Mouse (Mus musculus) hindbrain, embryonic 15.5 days (tissue): Measurements from ENCODE around the gene Tbx10. TPM values are rescaled to one million over a fixed set of nuclear protein-coding genes. Genes with fewer than 3 reads are reported as not detected.

Experiments used
- ATAC-seq: fragments of 200-750 bp; cut with Nextera tagmentation; 2 replicates; pipeline ENCODE4 v1.8.0; 2017; ENCODE audit warnings: low read depth, moderate number of reproducible peaks, moderate TSS enrichment; ENCODE audit not compliant: low FRiP score
- H3K27ac ChIP-seq: fragments of 300-500 bp; sonication (generic); replicated peaks from 2 replicates; pipeline ENCODE4 v1.5.1; 2015; ENCODE audit warnings: mild to moderate bottlenecking, inconsistent platforms
- H3K27me3 ChIP-seq: fragments of 300-500 bp; sonication (generic); 2 replicates; pipeline ENCODE4 v1.6.1; 2015; ENCODE audit warnings: control low read depth, inconsistent platforms
- H3K36me3 ChIP-seq: fragments of 300-500 bp; sonication (generic); 2 replicates; pipeline ENCODE4 v1.6.1; 2015; ENCODE audit warnings: control low read depth, inconsistent platforms
- H3K4me1 ChIP-seq: fragments of 300-500 bp; sonication (generic); replicated peaks from 2 replicates; pipeline ENCODE4 v1.6.1; 2015; ENCODE audit warnings: control low read depth, inconsistent platforms
- H3K4me2 ChIP-seq: fragments of 300-500 bp; sonication (generic); 2 replicates; pipeline ENCODE4 v1.6.1; 2015; ENCODE audit warnings: moderate library complexity, mild to moderate bottlenecking, inconsistent platforms
- H3K4me3 ChIP-seq: fragments of 300-500 bp; sonication (generic); 2 replicates; pipeline ENCODE4 v1.5.1; 2015; ENCODE audit warnings: mild to moderate bottlenecking, inconsistent platforms
- H3K9ac ChIP-seq: fragments of 300-500 bp; sonication (generic); 2 replicates; pipeline ENCODE4 v1.6.1; 2015; ENCODE audit warnings: inconsistent platforms
- H3K9me3 ChIP-seq: fragments of 300-500 bp; sonication (generic); 2 replicates; pipeline ENCODE4 v1.6.1; 2016; ENCODE audit warnings: control low read depth, inconsistent platforms
- WGBS: fragments of 180-500 bp; shearing (Covaris S2); methylation state at CpG from one replicate; pipeline ENCODE4 v1.1.7; 2015; 5-methylcytosine and 5-hydroxymethylcytosine counted together
- polyA plus RNA-seq: library from polyadenylated mRNA; unstranded; fragments of >200 nt; fragmentation: Nextera tagmentation; extraction: Ambion mirVana; gene quantifications from 2 replicates; pipeline ENCODE4 v1.2.1, GENCODE M21; 2015

Gene Tbx10
- polyA plus RNA-seq, 1 experiment from 2014 or later, result 0.40 TPM

GRCm38 (mm10) chr19:3983527-3984200 lies 8.9 kb upstream of the Tbx10 start:
- Histone ChIP-seq H3K27me3 (no peaks in the 10 kb centered on the region), H3K9ac (no peak overlapping the region), H3K4me2 (no peak overlapping the region), H3K36me3 (no peaks in the 10 kb centered on the region), H3K4me1 (peaks cover 5% of the 10 kb centered on the region; the same call in 1 of the 2 replicates), H3K27ac (no peak overlapping the region), H3K4me3 (no peak overlapping the region), H3K9me3 (no peaks in the 10 kb centered on the region)
- no peak for ATAC-seq
- 27% methylated on average over 9 of the region's 9 CpGs for WGBS

GRCm38 (mm10) chr19:3985261-3985681 lies 7.3 kb upstream of the Tbx10 start:
- Histone ChIP-seq H3K4me2 (no peak overlapping the region), H3K4me1 (peaks cover 5% of the 10 kb centered on the region; the same call in 1 of the 2 replicates), H3K27ac (no peak overlapping the region), H3K9ac (no peak overlapping the region), H3K9me3 (no peaks in the 10 kb centered on the region), H3K36me3 (no peaks in the 10 kb centered on the region), H3K4me3 (no peak overlapping the region), H3K27me3 (no peaks in the 10 kb centered on the region)
- ATAC-seq, result no peak
- WGBS, result 15% methylated on average over 8 of the region's 8 CpGs

GRCm38 (mm10) chr19:3986334-3986733 lies 6.2 kb upstream of the Tbx10 start, which contains the start of gene Acy3:
TSS of gene Acy3 (plus strand) at chr19:3986570.
- no peaks in the 10 kb centered on the region for H3K36me3 ChIP-seq
- no peaks in the 10 kb centered on the region for H3K27me3 ChIP-seq
- H3K4me1 ChIP-seq, result peaks cover 5% of the 10 kb centered on the region; the same call in 1 of the 2 replicates
- ATAC-seq, result peak; percentile 23; the same call in 1 of the 2 replicates
- H3K4me2 ChIP-seq, result no peak within 1 kb of the TSS
- H3K4me3 ChIP-seq, result no peak within 1 kb of the TSS
- WGBS, result 16% methylated on average over 8 of the region's 8 CpGs
- H3K9ac ChIP-seq, result no peak within 1 kb of the TSS
- H3K9me3 ChIP-seq, result no peaks in the 10 kb centered on the region
- H3K27ac ChIP-seq, result no peak within 1 kb of the TSS

DNA sequence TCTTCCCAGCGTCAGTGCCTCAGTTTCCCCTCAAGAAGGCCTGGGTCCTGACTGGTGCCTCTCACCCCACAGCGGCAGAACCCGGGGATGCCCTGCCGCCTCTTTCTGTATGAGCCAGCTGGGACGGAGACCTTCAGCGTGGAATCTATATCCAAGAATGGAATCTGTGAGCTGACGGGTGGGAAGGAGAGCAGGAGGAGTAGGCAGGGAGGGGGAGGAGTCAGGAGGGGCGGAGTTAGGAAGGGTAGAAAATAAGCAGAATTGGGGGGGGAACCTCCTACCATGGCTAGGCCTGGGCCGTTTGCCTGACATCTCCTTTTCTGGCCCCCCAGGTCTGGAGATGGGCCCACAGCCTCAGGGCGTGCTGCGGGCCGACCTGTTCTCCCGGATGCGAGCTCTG lies 4.5 kb upstream of the Tbx10 start:
- H3K9me3 ChIP-seq, result no peaks in the 10 kb centered on the region

DNA sequence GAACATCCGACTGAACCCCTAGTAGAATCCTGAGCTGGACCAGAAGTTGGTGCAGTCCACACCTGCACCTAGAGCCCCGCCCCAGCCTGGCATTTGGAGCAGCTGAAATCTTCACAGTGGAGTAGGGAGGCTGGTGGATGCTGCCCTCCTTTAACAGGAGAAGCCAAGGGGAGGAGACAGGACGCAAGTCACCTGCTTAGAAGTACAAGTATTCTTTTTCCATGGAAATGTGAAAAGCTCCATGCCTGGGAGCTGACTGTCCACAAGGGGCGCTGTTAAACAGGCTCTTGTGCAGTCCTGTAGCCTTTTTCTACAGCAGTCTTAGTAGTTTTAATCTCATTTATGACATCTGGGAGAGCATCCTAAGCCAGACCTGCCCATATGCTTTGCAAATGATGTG lies 3.8 kb upstream of the Tbx10 start:
- Histone ChIP-seq H3K4me2 (no peak overlapping the region), H3K4me1 (peaks cover 5% of the 10 kb centered on the region; the same call in 1 of the 2 replicates), H3K9me3 (no peaks in the 10 kb centered on the region), H3K27ac (no peak overlapping the region), H3K27me3 (no peaks in the 10 kb centered on the region), H3K9ac (no peak overlapping the region), H3K36me3 (no peaks in the 10 kb centered on the region), H3K4me3 (no peak overlapping the region)
- 84% methylated on average over 4 of the region's 4 CpGs for WGBS
- no peak for ATAC-seq

More for the DNA sequence above, 4.5 kb upstream of the Tbx10 start:
- ATAC-seq, result no peak
- Histone ChIP-seq H3K27me3 (no peaks in the 10 kb centered on the region), H3K4me3 (no peak overlapping the region), H3K4me2 (no peak overlapping the region), H3K4me1 (peaks cover 5% of the 10 kb centered on the region; the same call in 1 of the 2 replicates), H3K27ac (no peak overlapping the region), H3K9ac (no peak overlapping the region), H3K36me3 (no peaks in the 10 kb centered on the region)
- WGBS, result 90% methylated on average over 14 of the region's 14 CpGs

- Histone ChIP-seq H3K4me3 (no peak overlapping the region), H3K27me3 (no peaks in the 10 kb centered on the region), H3K36me3 (no peaks in the 10 kb centered on the region), H3K4me2 (no peak overlapping the region), H3K9me3 (no peaks in the 10 kb centered on the region), H3K9ac (no peak overlapping the region), H3K4me1 (no peaks in the 10 kb centered on the region), H3K27ac (no peak overlapping the region)
- WGBS, result 43% methylated on average over 6 of the region's 6 CpGs
- ATAC-seq, result no peak
These were observed 1.7 kb upstream of the Tbx10 start for GRCm38 (mm10) chr19:3990804-3991203.

DNA sequence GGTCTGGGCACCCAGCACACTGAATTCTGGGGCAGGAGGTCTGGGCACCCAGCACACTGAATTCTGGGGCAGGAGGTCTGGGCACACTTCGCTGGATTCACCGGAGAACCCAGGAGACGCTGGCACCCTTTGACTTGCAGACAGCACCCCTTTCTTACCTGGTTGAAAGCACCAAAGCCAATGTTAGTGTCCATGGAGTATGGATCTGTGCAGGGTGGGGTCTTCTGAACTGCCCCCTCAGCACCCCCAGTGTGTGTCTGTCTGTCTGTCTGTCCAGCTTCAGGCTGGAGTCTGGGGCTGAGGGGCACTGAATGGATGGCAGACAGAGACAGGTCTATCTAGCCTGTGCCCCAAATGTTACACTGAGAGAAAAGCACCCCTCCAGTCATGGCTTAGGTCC lies 990 bp upstream of the Tbx10 start:
- 92% methylated on average over 3 of the region's 3 CpGs for WGBS
- ATAC-seq, result no peak
- no peaks in the 10 kb centered on the region for H3K4me1 ChIP-seq
- no peak overlapping the region for H3K4me3 ChIP-seq
- H3K9ac ChIP-seq, result no peak overlapping the region
- H3K36me3 ChIP-seq, result no peaks in the 10 kb centered on the region
- H3K27me3 ChIP-seq, result no peaks in the 10 kb centered on the region
- no peak overlapping the region for H3K4me2 ChIP-seq
- no peaks in the 10 kb centered on the region for H3K9me3 ChIP-seq
- H3K27ac ChIP-seq, result no peak overlapping the region

DNA sequence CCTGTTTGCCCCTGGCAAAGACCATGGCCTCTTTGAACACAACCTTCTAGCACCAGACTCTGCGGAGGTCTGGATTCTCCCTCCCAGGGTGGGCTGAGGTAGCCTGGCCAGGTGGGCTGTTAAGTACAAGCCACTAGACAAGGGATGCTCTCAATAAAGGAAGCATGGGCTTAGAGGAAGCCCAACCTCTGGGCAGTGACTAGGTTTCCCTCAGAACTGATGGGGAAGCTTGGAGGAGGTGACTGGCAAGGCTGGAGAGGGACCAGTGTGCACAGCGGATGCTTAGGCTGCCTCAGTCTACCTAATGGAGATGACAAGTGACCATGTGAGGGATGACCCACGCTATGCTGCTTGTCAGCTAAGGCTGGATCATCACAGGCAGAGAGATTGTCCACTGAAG lies 586 bp upstream of the Tbx10 start:
- Histone ChIP-seq H3K4me3 (no peak overlapping the region), H3K9ac (no peak overlapping the region), H3K9me3 (no peaks in the 10 kb centered on the region), H3K27ac (no peak overlapping the region), H3K4me1 (no peaks in the 10 kb centered on the region), H3K4me2 (no peak overlapping the region), H3K36me3 (no peaks in the 10 kb centered on the region), H3K27me3 (no peaks in the 10 kb centered on the region)
- no peak for ATAC-seq
- WGBS, result 80% methylated on average over 3 of the region's 3 CpGs

DNA sequence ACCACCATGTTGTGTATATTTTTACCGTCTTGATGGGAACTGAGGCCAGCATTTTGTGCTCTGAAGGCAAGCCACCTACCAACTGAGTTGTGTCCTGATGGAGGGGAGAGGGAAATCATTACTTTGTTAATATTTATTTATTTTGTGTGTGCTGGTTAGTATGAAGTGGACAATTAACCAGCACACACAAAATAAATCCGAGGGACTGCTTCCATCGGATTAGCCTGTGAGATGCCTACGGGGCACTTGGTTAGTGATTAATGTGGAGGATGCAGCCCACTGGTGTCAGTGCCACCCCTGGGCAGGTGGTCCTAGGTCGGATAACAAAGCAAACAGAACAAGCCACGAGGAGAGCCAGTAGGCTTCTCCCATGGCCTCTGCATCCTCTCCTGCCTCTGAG lies 2.4 kb downstream of the Tbx10 start:
- Histone ChIP-seq H3K4me2 (no peak overlapping the region), H3K4me3 (no peak overlapping the region), H3K9ac (no peak overlapping the region), H3K9me3 (no peaks in the 10 kb centered on the region), H3K36me3 (no peaks in the 10 kb centered on the region), H3K27ac (no peak overlapping the region), H3K4me1 (peaks cover 11% of the 10 kb centered on the region), H3K27me3 (no peaks in the 10 kb centered on the region)
- no peak for ATAC-seq
- 69% methylated on average over 6 of the region's 6 CpGs for WGBS

DNA sequence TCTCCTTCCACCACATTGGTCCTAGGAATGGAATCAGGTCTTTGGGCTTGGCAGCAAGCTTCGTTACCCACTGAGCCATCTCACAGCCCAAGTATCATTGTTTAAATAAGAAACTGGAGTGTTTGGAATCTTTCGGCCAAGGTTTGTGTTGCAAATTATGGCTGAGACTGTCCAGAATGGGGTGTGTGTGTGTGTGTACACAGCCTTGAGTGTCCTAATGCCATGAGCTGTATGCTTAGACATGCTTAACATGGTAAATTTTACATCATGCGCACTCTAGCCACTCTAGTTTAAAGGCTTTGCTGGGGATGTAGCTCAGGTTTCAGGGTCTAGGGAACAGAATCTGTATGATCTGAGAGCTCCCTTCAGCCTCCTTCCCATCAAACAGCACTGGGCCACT lies 3.0 kb downstream of the Tbx10 start:
- Histone ChIP-seq H3K4me2 (no peak overlapping the region), H3K27me3 (no peaks in the 10 kb centered on the region), H3K9ac (no peak overlapping the region), H3K27ac (no peak overlapping the region), H3K9me3 (no peaks in the 10 kb centered on the region), H3K4me1 (peaks cover 12% of the 10 kb centered on the region), H3K4me3 (no peak overlapping the region), H3K36me3 (no peaks in the 10 kb centered on the region)
- WGBS, result 92% methylated on average over 3 of the region's 3 CpGs
- no peak for ATAC-seq

DNA sequence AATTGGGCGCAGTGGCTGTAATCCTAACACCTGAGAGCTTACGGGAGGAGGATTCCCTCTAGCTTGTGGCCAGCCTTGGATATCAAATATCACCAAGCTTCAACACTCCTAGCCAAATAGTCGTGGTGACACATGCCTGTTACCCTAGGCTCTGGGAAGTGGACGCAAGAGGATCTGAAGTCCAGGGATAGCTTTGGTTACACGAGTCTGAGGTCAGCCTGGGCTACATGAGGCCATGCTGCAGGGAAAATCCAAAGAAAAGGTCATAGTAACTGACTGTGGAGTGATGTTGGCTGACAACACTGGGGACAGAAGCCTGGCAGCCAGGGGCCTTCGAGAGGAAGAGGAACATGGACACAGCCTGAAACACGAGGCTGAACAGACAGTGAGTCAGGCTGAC lies 3.6 kb downstream of the Tbx10 start:
- WGBS, result 75% methylated on average over 7 of the region's 7 CpGs
- no peak for ATAC-seq
- Histone ChIP-seq H3K4me3 (no peak overlapping the region), H3K27me3 (no peaks in the 10 kb centered on the region), H3K4me2 (no peak overlapping the region), H3K9me3 (no peaks in the 10 kb centered on the region), H3K9ac (no peak overlapping the region), H3K27ac (no peak overlapping the region), H3K36me3 (no peaks in the 10 kb centered on the region), H3K4me1 (peaks cover 15% of the 10 kb centered on the region)

GRCm38 (mm10) chr19:3996747-3997146 lies 4.2 kb downstream of the Tbx10 start:
- no peak overlapping the region for H3K4me2 ChIP-seq
- no peak overlapping the region for H3K4me3 ChIP-seq
- no peaks in the 10 kb centered on the region for H3K36me3 ChIP-seq
- peaks cover 22% of the 10 kb centered on the region for H3K4me1 ChIP-seq
- H3K27ac ChIP-seq, result no peak overlapping the region
- no peaks in the 10 kb centered on the region for H3K9me3 ChIP-seq
- H3K27me3 ChIP-seq, result no peaks in the 10 kb centered on the region
- H3K9ac ChIP-seq, result no peak overlapping the region
- WGBS, result 87% methylated on average over 8 of the region's 8 CpGs
- ATAC-seq, result no peak

- no peaks in the 10 kb centered on the region for H3K27me3 ChIP-seq
- 63% methylated on average over 8 of the region's 8 CpGs for WGBS
- H3K36me3 ChIP-seq, result no peaks in the 10 kb centered on the region
- no peak overlapping the region for H3K9ac ChIP-seq
- no peak overlapping the region for H3K4me3 ChIP-seq
- no peak for ATAC-seq
- H3K4me1 ChIP-seq, result peaks cover 24% of the 10 kb centered on the region
- no peak overlapping the region for H3K4me2 ChIP-seq
- H3K9me3 ChIP-seq, result no peaks in the 10 kb centered on the region
- no peak overlapping the region for H3K27ac ChIP-seq
These were observed 4.7 kb downstream of the Tbx10 start for GRCm38 (mm10) chr19:3997231-3997630.
